Mouse (Mus musculus) heart, embryonic 12.5 days (tissue): ENCODE results near the gene Cplx3. TPM values are rescaled to one million over a fixed set of nuclear protein-coding genes. Genes with fewer than 3 reads are reported as not detected.

Experiments
- ATAC-seq: fragments of 200-750 bp; cut with Nextera tagmentation; 2 replicates; pipeline ENCODE4 v1.8.0; 2017; ENCODE audit warnings: moderate TSS enrichment, moderate library complexity; ENCODE audit not compliant: insufficient number of reproducible peaks, low FRiP score
- H3K27ac ChIP-seq: fragments of 300-500 bp; sonication (generic); 2 replicates; pipeline ENCODE4 v1.5.1; 2016; ENCODE audit warnings: mild to moderate bottlenecking, moderate library complexity; ENCODE audit not compliant: poor library complexity, severe bottlenecking
- H3K27me3 ChIP-seq: fragments of 300-500 bp; sonication (generic); replicated peaks from 2 replicates; pipeline ENCODE4 v1.6.1; 2016; ENCODE audit warnings: mild to moderate bottlenecking, moderate library complexity
- H3K36me3 ChIP-seq: fragments of 300-500 bp; sonication (generic); 2 replicates; pipeline ENCODE4 v1.6.1; 2016; ENCODE audit warnings: mild to moderate bottlenecking, moderate library complexity
- H3K4me1 ChIP-seq: fragments of 300-500 bp; sonication (generic); replicated peaks from 2 replicates; pipeline ENCODE4 v1.6.1; 2016; ENCODE audit warnings: mild to moderate bottlenecking
- H3K4me2 ChIP-seq: fragments of 300-500 bp; sonication (generic); 2 replicates; pipeline ENCODE4 v1.6.1; 2016; ENCODE audit warnings: mild to moderate bottlenecking, moderate library complexity
- H3K4me3 ChIP-seq: fragments of 300-500 bp; sonication (generic); 2 replicates; pipeline ENCODE4 v1.5.1; 2016; ENCODE audit warnings: mild to moderate bottlenecking
- H3K9ac ChIP-seq: fragments of 300-500 bp; sonication (generic); 2 replicates; pipeline ENCODE4 v1.6.1; 2016; ENCODE audit warnings: mild to moderate bottlenecking, moderate library complexity
- H3K9me3 ChIP-seq: fragments of 300-500 bp; sonication (generic); replicated peaks from 2 replicates; pipeline ENCODE4 v1.6.1; 2016; ENCODE audit warnings: mild to moderate bottlenecking, moderate library complexity
- WGBS: fragments of 180-500 bp; shearing (Covaris S2); methylation state at CpG from one replicate; pipeline ENCODE4 v1.1.7; 2016; 5-methylcytosine and 5-hydroxymethylcytosine counted together
- polyA plus RNA-seq: library from polyadenylated mRNA; unstranded; fragments of >200 nt; fragmentation: Nextera tagmentation; extraction: Ambion mirVana; gene quantifications from 2 replicates; pipeline ENCODE4 v1.2.1, GENCODE M21; 2016

Gene Cplx3
- polyA plus RNA-seq, 1 experiment from 2014 or later: not detected

- H3K4me1 ChIP-seq: peaks cover 86% of the 10 kb centered on the region
- H3K36me3 ChIP-seq: peaks cover 5% of the 10 kb centered on the region; the same call in 1 of the 2 replicates
- no peaks in the 10 kb centered on the region for H3K27me3 ChIP-seq
- H3K27ac ChIP-seq: peak overlapping the region; percentile 87
- H3K4me3 ChIP-seq: no peak overlapping the region
- ATAC-seq: peak; percentile 34
- peak overlapping the region; percentile 36 for H3K4me2 ChIP-seq
- no peaks in the 10 kb centered on the region for H3K9me3 ChIP-seq
- H3K9ac ChIP-seq: peak overlapping the region; percentile 57
- 9% methylated on average over 6 of the region's 6 CpGs for WGBS
These were observed 31.8 kb upstream of the Cplx3 start for GRCm38 (mm10) chr9:57637741-57638322.

DNA sequence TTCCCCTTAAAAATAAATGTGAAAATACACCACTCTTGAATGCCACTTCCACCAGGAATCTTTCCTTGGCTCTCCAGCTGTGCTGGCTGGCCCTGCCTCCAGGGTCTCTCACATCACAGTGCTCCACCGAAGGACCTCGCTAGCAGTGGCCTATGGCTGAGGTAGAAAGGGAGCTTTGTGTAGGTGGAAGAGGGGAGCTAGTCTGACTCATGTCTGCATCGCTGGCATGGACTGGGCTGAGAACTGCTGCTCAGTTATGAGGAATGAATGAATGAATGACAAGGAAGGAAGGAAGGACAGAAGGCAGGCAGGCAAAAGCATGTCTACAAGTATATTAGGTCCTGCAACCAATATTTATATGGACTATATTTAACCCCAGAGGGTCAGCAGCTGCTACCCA, 31.2 kb upstream of the Cplx3 start:
- Histone ChIP-seq H3K27ac (peak overlapping the region; percentile 87), H3K4me1 (peaks cover 83% of the 10 kb centered on the region), H3K4me3 (no peak overlapping the region), H3K9ac (peak overlapping the region; percentile 57; the same call in 1 of the 2 replicates), H3K9me3 (no peaks in the 10 kb centered on the region), H3K36me3 (peaks cover 2% of the 10 kb centered on the region; the same call in 1 of the 2 replicates), H3K27me3 (no peaks in the 10 kb centered on the region), H3K4me2 (peak overlapping the region; percentile 36)
- no peak for ATAC-seq
- WGBS: 41% methylated on average over 3 of the region's 3 CpGs

GRCm38 (mm10) chr9:57633481-57634024, 27.5 kb upstream of the Cplx3 start:
- no peak overlapping the region for H3K4me2 ChIP-seq
- no peak overlapping the region for H3K9ac ChIP-seq
- H3K4me3 ChIP-seq: no peak overlapping the region
- peaks cover 48% of the 10 kb centered on the region for H3K4me1 ChIP-seq
- no peak for ATAC-seq
- WGBS: 36% methylated on average over 4 of the region's 4 CpGs
- no peaks in the 10 kb centered on the region for H3K27me3 ChIP-seq
- H3K36me3 ChIP-seq: peaks cover 30% of the 10 kb centered on the region
- H3K9me3 ChIP-seq: no peaks in the 10 kb centered on the region
- no peak overlapping the region for H3K27ac ChIP-seq

- Histone ChIP-seq H3K4me2 (no peak overlapping the region), H3K9ac (no peak overlapping the region), H3K9me3 (no peaks in the 10 kb centered on the region), H3K4me1 (peaks cover 17% of the 10 kb centered on the region), H3K27ac (no peak overlapping the region), H3K36me3 (peaks cover 71% of the 10 kb centered on the region), H3K4me3 (no peak overlapping the region), H3K27me3 (no peaks in the 10 kb centered on the region)
- peak; percentile 43 for ATAC-seq
- WGBS: 71% methylated on average over 14 of the region's 14 CpGs
These were observed 23.2 kb upstream of the Cplx3 start for GRCm38 (mm10) chr9:57629118-57629874.

GRCm38 (mm10) chr9:57628717-57629116, 22.6 kb upstream of the Cplx3 start:
- WGBS: 84% methylated on average over 12 of the region's 12 CpGs
- Histone ChIP-seq H3K27ac (no peak overlapping the region), H3K9ac (no peak overlapping the region), H3K9me3 (no peaks in the 10 kb centered on the region), H3K4me1 (peaks cover 11% of the 10 kb centered on the region), H3K36me3 (peaks cover 75% of the 10 kb centered on the region), H3K4me2 (no peak overlapping the region), H3K4me3 (no peak overlapping the region), H3K27me3 (no peaks in the 10 kb centered on the region)
- ATAC-seq: no peak

DNA sequence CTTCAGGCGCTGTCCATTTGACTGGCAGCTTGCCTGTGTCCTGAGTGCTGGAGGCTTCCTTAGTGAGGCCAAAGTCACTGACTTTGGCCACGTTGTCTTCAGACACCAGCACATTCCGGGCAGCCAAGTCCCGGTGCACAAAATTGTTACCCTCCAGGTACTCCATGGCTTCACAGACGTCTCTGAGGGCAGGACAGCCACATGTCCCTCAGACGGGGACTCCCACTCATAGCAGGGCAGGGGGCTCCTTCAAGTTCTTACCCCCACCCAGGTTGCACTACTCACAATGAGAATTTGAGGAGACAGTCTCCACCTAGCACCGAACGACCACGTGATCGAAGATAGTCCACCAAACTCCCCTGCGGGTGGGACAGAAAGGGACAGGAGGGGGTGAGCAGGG, 21.8 kb upstream of the Cplx3 start:
- Histone ChIP-seq H3K27me3 (no peaks in the 10 kb centered on the region), H3K4me2 (no peak overlapping the region), H3K9me3 (no peaks in the 10 kb centered on the region), H3K36me3 (peaks cover 75% of the 10 kb centered on the region), H3K4me1 (peaks cover 3% of the 10 kb centered on the region; the same call in 1 of the 2 replicates), H3K4me3 (no peak overlapping the region), H3K27ac (no peak overlapping the region), H3K9ac (no peak overlapping the region)
- 88% methylated on average over 11 of the region's 11 CpGs for WGBS
- no peak for ATAC-seq

DNA sequence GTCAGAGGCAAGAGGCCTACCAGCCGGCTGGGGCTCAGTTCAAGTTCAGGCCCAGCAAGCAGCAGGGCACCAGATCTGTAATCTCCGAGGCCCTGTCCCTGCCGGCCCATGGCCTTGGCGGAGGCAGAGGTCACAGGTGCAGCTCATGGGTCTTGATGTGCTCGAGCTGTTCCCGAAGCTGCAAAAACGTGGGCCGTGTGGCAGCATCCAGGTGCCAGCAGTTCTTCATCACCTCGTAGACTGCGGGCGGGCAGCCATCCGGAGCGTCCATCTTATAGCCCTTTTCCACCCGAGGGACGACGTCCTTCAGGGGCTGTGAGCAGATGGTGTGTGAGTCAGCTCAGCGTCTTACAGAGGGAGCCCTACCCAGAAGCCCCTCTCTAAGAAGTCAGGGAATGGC, 21.1 kb upstream of the Cplx3 start:
- WGBS: 89% methylated on average over 17 of the region's 17 CpGs
- peaks cover 75% of the 10 kb centered on the region for H3K36me3 ChIP-seq

GRCm38 (mm10) chr9:57625674-57626500, 19.8 kb upstream of the Cplx3 start:
- Histone ChIP-seq H3K9ac (no peak overlapping the region), H3K4me2 (no peak overlapping the region), H3K27me3 (no peaks in the 10 kb centered on the region), H3K36me3 (peaks cover 67% of the 10 kb centered on the region), H3K4me1 (no peaks in the 10 kb centered on the region), H3K4me3 (no peak overlapping the region), H3K27ac (no peak overlapping the region), H3K9me3 (no peaks in the 10 kb centered on the region)
- WGBS: 83% methylated on average over 15 of the region's 15 CpGs
- ATAC-seq: no peak

More for the DNA sequence above, 21.1 kb upstream of the Cplx3 start:
- Histone ChIP-seq H3K27me3 (no peaks in the 10 kb centered on the region), H3K9me3 (no peaks in the 10 kb centered on the region), H3K4me3 (no peak overlapping the region), H3K27ac (no peak overlapping the region), H3K4me2 (no peak overlapping the region), H3K9ac (no peak overlapping the region), H3K4me1 (no peaks in the 10 kb centered on the region)
- ATAC-seq: no peak

DNA sequence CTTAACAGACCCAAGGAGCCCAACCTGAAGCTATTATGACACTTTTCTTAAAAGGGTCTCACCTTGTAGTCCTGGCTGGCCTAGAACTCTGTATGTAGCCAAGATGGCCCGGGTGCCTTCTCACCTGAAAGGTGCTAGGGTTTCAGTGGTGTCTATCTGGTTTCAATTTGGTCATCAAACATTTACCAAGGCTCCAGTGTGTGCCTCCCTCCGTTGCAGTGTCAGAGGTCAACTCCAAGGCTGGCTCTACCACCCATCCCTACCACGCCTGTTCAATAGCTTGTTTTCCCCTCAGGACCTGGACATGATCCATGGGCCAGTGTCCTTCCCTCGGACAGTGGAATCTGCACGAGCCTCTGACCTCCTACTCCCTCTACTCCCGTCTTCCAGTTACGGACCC, 18.2 kb upstream of the Cplx3 start:
- WGBS: 90% methylated on average over 7 of the region's 7 CpGs
- peaks cover 51% of the 10 kb centered on the region for H3K36me3 ChIP-seq
- ATAC-seq: no peak

GRCm38 (mm10) chr9:57620674-57621073, 14.6 kb upstream of the Cplx3 start, which contains the start of gene Lman1l:
Gene Lman1l (minus strand): TSS chr9:57620774.
- Histone ChIP-seq H3K27ac (no peak within 1 kb of the TSS), H3K9me3 (no peaks in the 10 kb centered on the region), H3K4me1 (no peaks in the 10 kb centered on the region), H3K9ac (no peak within 1 kb of the TSS), H3K4me3 (no peak within 1 kb of the TSS), H3K36me3 (peaks cover 16% of the 10 kb centered on the region), H3K4me2 (no peak within 1 kb of the TSS), H3K27me3 (0 out of 2 replicates have a peak, but pooled peaks cover 3% of the 10 kb centered on the region)
- ATAC-seq: no peak
- WGBS: 84% methylated on average over 5 of the region's 5 CpGs

More for the DNA sequence above, 18.2 kb upstream of the Cplx3 start:
- H3K9me3 ChIP-seq: no peaks in the 10 kb centered on the region
- H3K4me2 ChIP-seq: no peak overlapping the region
- no peak overlapping the region for H3K9ac ChIP-seq
- H3K27me3 ChIP-seq: no peaks in the 10 kb centered on the region
- H3K27ac ChIP-seq: no peak overlapping the region
- no peaks in the 10 kb centered on the region for H3K4me1 ChIP-seq
- H3K4me3 ChIP-seq: no peak overlapping the region

- H3K36me3 ChIP-seq: peaks cover 2% of the 10 kb centered on the region; the same call in 1 of the 2 replicates
- ATAC-seq: no peak
These were observed 12.8 kb upstream of the Cplx3 start for GRCm38 (mm10) chr9:57618854-57619253.

More at GRCm38 (mm10) chr9:57618854-57619253, 12.8 kb upstream of the Cplx3 start:
- H3K27me3 ChIP-seq: peaks cover 5% of the 10 kb centered on the region; the same call in 1 of the 2 replicates
- no peaks in the 10 kb centered on the region for H3K4me1 ChIP-seq
- H3K4me3 ChIP-seq: no peak overlapping the region
- H3K4me2 ChIP-seq: no peak overlapping the region
- no peak overlapping the region for H3K9ac ChIP-seq
- H3K9me3 ChIP-seq: no peaks in the 10 kb centered on the region
- no peak overlapping the region for H3K27ac ChIP-seq
- 72% methylated on average over 8 of the region's 8 CpGs for WGBS
